Mouse (Mus musculus) kidney, postnatal 0 days (tissue): Measurements from ENCODE around the gene Egfl7. TPM values are rescaled to one million over a fixed set of nuclear protein-coding genes. Genes with fewer than 3 reads are reported as not detected.

Experiments used
- ATAC-seq: fragments of 200-750 bp; cut with Nextera tagmentation; replicated peaks from 2 replicates; pipeline ENCODE4 v1.8.0; 2017; ENCODE audit warnings: low read depth, moderate number of reproducible peaks, moderate TSS enrichment, moderate library complexity; ENCODE audit not compliant: low FRiP score
- DNase-seq: peaks from one replicate; pipeline ENCODE4 v3.0.0-alpha.2; 2016; ENCODE audit warnings: low spot score
- H3K27ac ChIP-seq: fragments of 300-500 bp; sonication (generic); 2 replicates; pipeline ENCODE4 v1.5.1; 2014; ENCODE audit warnings: mild to moderate bottlenecking
- H3K27me3 ChIP-seq: fragments of 300-500 bp; sonication (generic); 2 replicates; pipeline ENCODE4 v1.6.1; 2014; ENCODE audit warnings: low read length, mixed read lengths; ENCODE audit not compliant: insufficient read depth
- H3K36me3 ChIP-seq: fragments of 300-500 bp; sonication (generic); 2 replicates; pipeline ENCODE4 v1.6.1; 2014; ENCODE audit warnings: low read length, mixed read lengths; ENCODE audit not compliant: insufficient read depth
- H3K4me1 ChIP-seq: fragments of 300-500 bp; sonication (generic); replicated peaks from 2 replicates; pipeline ENCODE4 v1.6.1; 2014; ENCODE audit warnings: antibody characterized with exemption, low read length, mixed read lengths; ENCODE audit not compliant: insufficient read depth
- H3K4me2 ChIP-seq: fragments of 300-500 bp; sonication (generic); 2 replicates; pipeline ENCODE4 v1.6.1; 2014; ENCODE audit warnings: mild to moderate bottlenecking, low read length, moderate library complexity, mixed read lengths
- H3K4me3 ChIP-seq: fragments of 300-500 bp; sonication (generic); replicated peaks from 2 replicates; pipeline ENCODE4 v1.5.1; 2014; ENCODE audit warnings: low read depth, low read length
- H3K9ac ChIP-seq: fragments of 300-500 bp; sonication (generic); 2 replicates; pipeline ENCODE4 v1.6.1; 2014; ENCODE audit warnings: low read depth, low read length
- H3K9me3 ChIP-seq: fragments of 300-500 bp; sonication (generic); replicated peaks from 2 replicates; pipeline ENCODE4 v1.6.1; 2016; ENCODE audit warnings: low read length, inconsistent platforms, mixed read lengths
- CTCF ChIP-seq: IDR thresholded peaks from 2 replicates; pipeline ENCODE4 v1.5.1; 2016; ENCODE audit warnings: antibody characterized with exemption, low read depth, mild to moderate bottlenecking, moderate library complexity
- WGBS: fragments of 180-500 bp; shearing (Covaris S2); extraction: QIAGEN DNeasy Blood & Tissue Kit; methylation state at CpG from one replicate; pipeline ENCODE4 v1.1.7; 2014; 5-methylcytosine and 5-hydroxymethylcytosine counted together
- polyA plus RNA-seq: library from polyadenylated mRNA; unstranded; fragments of >200 nt; fragmentation: Nextera tagmentation; extraction: Ambion mirVana; gene quantifications from 2 replicates; pipeline ENCODE4 v1.2.1, GENCODE M21; 2015

The Egfl7 gene
- polyA plus RNA-seq, 1 experiment from 2014 or later = 211 TPM

GRCm38 (mm10) chr2:26540721-26541120 is 39.1 kb upstream of the Egfl7 start:
- WGBS = 51% methylated on average over 7 of the region's 7 CpGs
- Histone ChIP-seq H3K36me3 (no peaks in the 10 kb centered on the region), H3K27me3 (no peaks in the 10 kb centered on the region), H3K4me3 (no peak overlapping the region), H3K4me1 (peaks cover 21% of the 10 kb centered on the region), H3K9me3 (no peaks in the 10 kb centered on the region), H3K4me2 (no peak overlapping the region), H3K9ac (0 out of 2 replicates have a peak overlapping the region, but pooled peaks have one; percentile 8), H3K27ac (no peak overlapping the region)
- DNase-seq (no peak), ATAC-seq (no peak)
- TF ChIP-seq CTCF = no peak

- Histone ChIP-seq H3K9me3 (no peaks in the 10 kb centered on the region), H3K27ac (no peak overlapping the region), H3K4me2 (no peak overlapping the region), H3K27me3 (no peaks in the 10 kb centered on the region), H3K9ac (no peak overlapping the region), H3K4me3 (no peak overlapping the region), H3K4me1 (peaks cover 21% of the 10 kb centered on the region), H3K36me3 (no peaks in the 10 kb centered on the region)
- WGBS = 23% methylated on average over 9 of the region's 9 CpGs
- ATAC-seq = 0 out of 2 replicates have a peak, but pooled peaks have one; percentile 50
- DNase-seq = peak; percentile 76
- TF ChIP-seq CTCF = no peak
These were observed 38.4 kb upstream of the Egfl7 start for GRCm38 (mm10) chr2:26541258-26541910.

DNA sequence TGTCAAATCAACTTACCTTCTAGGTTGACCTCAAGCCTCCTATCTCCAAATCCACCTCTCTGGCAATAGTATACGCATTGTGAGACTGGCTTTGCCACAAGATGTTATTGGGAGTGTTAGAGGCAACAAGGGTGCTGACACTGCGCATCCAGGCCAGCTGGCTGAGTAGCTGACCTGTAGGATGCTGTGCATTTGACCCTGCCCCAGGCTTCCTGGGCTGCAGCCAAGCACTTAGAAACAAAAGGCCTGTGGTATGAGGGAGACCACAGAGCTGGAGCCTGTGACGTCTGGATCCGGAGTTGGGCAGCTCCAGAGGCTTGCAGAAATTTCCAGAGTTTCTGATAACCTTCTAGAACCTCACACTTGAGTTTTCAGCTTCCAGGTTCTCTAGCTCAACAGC is 36.7 kb upstream of the Egfl7 start:
- H3K9me3 ChIP-seq = no peaks in the 10 kb centered on the region
- ATAC-seq (no peak), DNase-seq (peak; percentile 21)
- WGBS = 57% methylated on average over 4 of the region's 4 CpGs
- H3K4me3 ChIP-seq = no peak overlapping the region
- H3K4me1 ChIP-seq = peaks cover 30% of the 10 kb centered on the region
- H3K27ac ChIP-seq = peak overlapping the region; percentile 25; the same call in 1 of the 2 replicates
- H3K36me3 ChIP-seq = no peaks in the 10 kb centered on the region
- no peak for TF ChIP-seq CTCF
- H3K9ac ChIP-seq = no peak overlapping the region
- no peak overlapping the region for H3K4me2 ChIP-seq
- no peaks in the 10 kb centered on the region for H3K27me3 ChIP-seq

- peak overlapping the region; percentile 47; the same call in 1 of the 2 replicates for H3K27ac ChIP-seq
- no peak overlapping the region for H3K4me3 ChIP-seq
- DNase-seq (no peak), ATAC-seq (no peak)
- WGBS = 62% methylated on average over 8 of the region's 8 CpGs
- no peaks in the 10 kb centered on the region for H3K36me3 ChIP-seq
- H3K4me1 ChIP-seq = peaks cover 30% of the 10 kb centered on the region
- H3K4me2 ChIP-seq = no peak overlapping the region
- H3K9me3 ChIP-seq = no peaks in the 10 kb centered on the region
- H3K9ac ChIP-seq = no peak overlapping the region
- no peak for TF ChIP-seq CTCF
- H3K27me3 ChIP-seq = no peaks in the 10 kb centered on the region
These were observed 36.0 kb upstream of the Egfl7 start for GRCm38 (mm10) chr2:26543768-26544167.

- H3K4me1 ChIP-seq = peaks cover 30% of the 10 kb centered on the region
- no peak for TF ChIP-seq CTCF
- no peak overlapping the region for H3K4me2 ChIP-seq
- H3K4me3 ChIP-seq = no peak overlapping the region
- H3K36me3 ChIP-seq = no peaks in the 10 kb centered on the region
- no peak overlapping the region for H3K9ac ChIP-seq
- peak overlapping the region; percentile 47; the same call in 1 of the 2 replicates for H3K27ac ChIP-seq
- ATAC-seq (peak; percentile 45; the same call in 1 of the 2 replicates), DNase-seq (peak; percentile 85)
- 13% methylated on average over 3 of the region's 3 CpGs for WGBS
- H3K27me3 ChIP-seq = no peaks in the 10 kb centered on the region
- no peaks in the 10 kb centered on the region for H3K9me3 ChIP-seq
These were observed 35.5 kb upstream of the Egfl7 start for GRCm38 (mm10) chr2:26544265-26544664.

DNA sequence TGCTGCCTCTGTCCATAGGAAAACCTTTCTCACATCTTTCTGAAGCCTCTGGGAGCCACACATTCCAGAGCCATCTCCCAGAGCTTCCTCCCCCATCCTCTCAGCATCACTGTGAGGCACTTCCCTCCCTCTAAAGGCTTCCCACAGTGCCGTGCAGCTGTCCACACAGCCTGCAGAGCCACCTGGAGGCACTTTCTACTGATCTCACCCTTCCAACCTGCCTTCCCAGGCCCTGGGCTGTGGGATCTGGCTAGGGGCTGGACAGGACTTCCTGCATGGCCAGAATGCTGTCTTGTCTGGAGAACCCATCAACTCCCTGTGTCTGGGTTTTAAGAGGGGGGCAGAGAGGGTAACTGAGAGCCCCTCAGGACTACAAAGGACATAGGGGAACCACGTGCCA is 32.3 kb upstream of the Egfl7 start:
- Histone ChIP-seq H3K27me3 (no peaks in the 10 kb centered on the region), H3K9ac (0 out of 2 replicates have a peak overlapping the region, but pooled peaks have one; percentile 9), H3K4me2 (no peak overlapping the region), H3K27ac (no peak overlapping the region), H3K4me1 (peaks cover 38% of the 10 kb centered on the region), H3K4me3 (no peak overlapping the region), H3K36me3 (no peaks in the 10 kb centered on the region), H3K9me3 (no peaks in the 10 kb centered on the region)
- peak; percentile 64 for ATAC-seq
- peak; percentile 81 for DNase-seq
- peak; percentile 70 for TF ChIP-seq CTCF
- WGBS = 32% methylated on average over 2 of the region's 2 CpGs
